Mouse (Mus musculus): ENCODE results near the gene Tcap.

- TF ChIP-seq GATA1 (IDR thresholded peaks at IDR 0.05; ENCODE audit: low read length), result no peak
- no peak for TF ChIP-seq TAL1 (IDR thresholded peaks at IDR 0.05; ENCODE audit: low read length)
These were observed 25.3 kb downstream of the Tcap start for GRCm38 (mm10) chr11:98408872-98409271.
